Mouse (Mus musculus) urinary bladder, postnatal 4 days (tissue): ENCODE measurements around the gene B3gat3.
"Not testable (repeated sequence)": the region's sequence is repeated elsewhere in the genome, so short reads cannot be mapped to it uniquely, and the experiment has no call there.

ENCODE experiments used
- DNase-seq, 2 experiments: peaks; one replicate each; pipeline ENCODE4 v3.0.0; 2021 to 2022; ENCODE audit warnings: low spot score in 2 of 2

B3gat3 gene

GRCm38 (mm10) chr19:8920073-8920736 is at the start of gene B3gat3:
Gene B3gat3 (plus strand): TSS chr19:8920374.
- DNase-seq = peak; percentile 93 to 94

- not testable (repeated sequence) for DNase-seq
Measured at GRCm38 (mm10) chr19:8870381-8870780, 49.8 kb upstream of the B3gat3 start.

- no peak for DNase-seq
Measured at GRCm38 (mm10) chr19:8870838-8871237, 49.3 kb upstream of the B3gat3 start.

- DNase-seq = peak; percentile 96 to 97
Measured at GRCm38 (mm10) chr19:8871267-8872186, 48.6 kb upstream of the B3gat3 start, which contains the start of gene Ubxn1. Gene Ubxn1 (plus strand): TSS chr19:8871496.

- no peak for DNase-seq
Measured at GRCm38 (mm10) chr19:8872266-8872840, 47.8 kb upstream of the B3gat3 start.

- no peak for DNase-seq
Measured at GRCm38 (mm10) chr19:8875031-8875430, 45.1 kb upstream of the B3gat3 start.

- DNase-seq = peak; percentile 85 to 87
Measured at GRCm38 (mm10) chr19:8880311-8881033, 39.7 kb upstream of the B3gat3 start, which contains the start of gene Uqcc3. Gene Uqcc3 (minus strand): TSS chr19:8880923.

GRCm38 (mm10) chr19:8881034-8881392 is 39.2 kb upstream of the B3gat3 start:
- no peak for DNase-seq

- DNase-seq = no peak
Measured at GRCm38 (mm10) chr19:8883616-8884015, 36.6 kb upstream of the B3gat3 start, which contains the start of the genes Lbhd1 and Gm49403. Gene Lbhd1 (plus strand): TSS chr19:8883732. Gene Gm49403 (plus strand): TSS chr19:8883930.

- no peak for DNase-seq
Measured at GRCm38 (mm10) chr19:8886916-8887584, 33.1 kb upstream of the B3gat3 start.

- no peak for DNase-seq
Measured at GRCm38 (mm10) chr19:8887585-8888463, 32.4 kb upstream of the B3gat3 start.

GRCm38 (mm10) chr19:8888511-8889385 is 31.4 kb upstream of the B3gat3 start, which contains the start of the genes 1810009A15Rik and Gm49416:
Gene 1810009A15Rik (plus strand): TSS chr19:8888853.
Gene Gm49416 (plus strand): TSS chr19:8888926.
- DNase-seq = peak; percentile 92 to 96

GRCm38 (mm10) chr19:8892829-8893766 is 27.1 kb upstream of the B3gat3 start, which contains the start of gene Ints5:
Gene Ints5 (plus strand): TSS chr19:8893005.
- DNase-seq = peak; percentile 76 to 81

- no peak for DNase-seq
Measured at GRCm38 (mm10) chr19:8895397-8895960, 24.7 kb upstream of the B3gat3 start.

GRCm38 (mm10) chr19:8896231-8896630 is 23.9 kb upstream of the B3gat3 start:
- DNase-seq = not testable (repeated sequence)

- DNase-seq = peak in 1 of 2 experiments; percentile 51
Measured at GRCm38 (mm10) chr19:8897211-8897864, 22.8 kb upstream of the B3gat3 start.
